Mouse (Mus musculus) lung, postnatal 0 days (tissue): ENCODE results near the gene Rsc1a1.

Source experiments
- CTCF ChIP-seq: IDR thresholded peaks from 2 replicates; pipeline ENCODE4 v1.5.1; 2016; ENCODE audit warnings: antibody characterized with exemption, mild to moderate bottlenecking
- EP300 ChIP-seq: IDR thresholded peaks from 2 replicates; pipeline ENCODE4 v1.6.1; 2016; ENCODE audit warnings: antibody characterized with exemption, mild to moderate bottlenecking, control low read depth

DNA sequence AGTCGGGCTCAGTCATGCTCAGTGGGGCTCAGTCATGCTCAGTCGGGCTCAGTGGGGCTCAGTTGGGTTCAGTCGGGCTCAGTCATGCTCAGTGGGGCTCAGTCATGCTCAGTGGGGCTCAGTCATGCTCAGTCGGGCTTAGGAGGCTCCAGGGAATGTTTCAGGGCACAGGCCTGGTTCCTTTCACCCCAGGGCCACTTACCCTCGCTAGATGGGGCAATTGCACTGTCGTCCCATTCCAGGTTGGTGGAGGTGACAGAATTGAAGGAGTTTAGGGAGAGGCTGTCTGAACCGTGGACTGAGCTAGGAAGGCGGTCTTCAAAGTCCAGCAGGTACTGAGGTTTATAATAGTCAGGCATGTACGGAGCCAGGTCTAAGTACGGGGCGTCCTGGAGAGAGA, 45.9 kb downstream of the Rsc1a1 start:
- TF ChIP-seq CTCF: no peak; the same call in 1 of the 2 replicates
- no peak for TF ChIP-seq EP300
